Mouse (Mus musculus) olfactory bulb, adult 2 months (tissue): ENCODE measurements around the gene Atp2a2. TPM values are rescaled to one million over a fixed set of nuclear protein-coding genes. Genes with fewer than 3 reads are reported as not detected.
"Not testable (repeated sequence)": the region's sequence is repeated elsewhere in the genome, so short reads cannot be mapped to it uniquely, and the experiment has no call there.

Source experiments
- H3K27ac ChIP-seq: fragments of 200-500 bp; 2 replicates; pipeline ENCODE4 v1.5.1; 2012; ENCODE audit warnings: low read depth, low read length; ENCODE audit not compliant: insufficient read depth
- H3K4me1 ChIP-seq: fragments of 200-500 bp; 2 replicates; pipeline ENCODE4 v1.6.1; 2012; ENCODE audit warnings: low read length; ENCODE audit not compliant: control insufficient read depth, insufficient read depth
- H3K4me3 ChIP-seq: fragments of 200-500 bp; 2 replicates; pipeline ENCODE4 v1.5.1; 2012; ENCODE audit warnings: mild to moderate bottlenecking, low read depth, low read length, moderate library complexity; ENCODE audit not compliant: insufficient read depth
- CTCF ChIP-seq: fragments of 200-500 bp; IDR thresholded peaks from 2 replicates; pipeline ENCODE4 v1.5.1; 2012; ENCODE audit warnings: low read depth, mild to moderate bottlenecking, low read length, moderate library complexity; ENCODE audit not compliant: insufficient read depth
- POLR2A ChIP-seq: fragments of 200-500 bp; IDR thresholded peaks from 2 replicates; pipeline ENCODE4 v1.6.1; 2012; ENCODE audit warnings: mild to moderate bottlenecking, low read depth, low read length, moderate library complexity; ENCODE audit not compliant: insufficient read depth
- WGBS: fragments of 180-500 bp; shearing (Covaris S2); methylation state at CpG from one replicate; pipeline ENCODE4 v1.1.7; 2018; 5-methylcytosine and 5-hydroxymethylcytosine counted together
- polyA plus RNA-seq: library from polyadenylated mRNA; stranded (reverse); fragments of >200 nt; gene quantifications from 2 replicates; pipeline ENCODE4 v1.2.4, GENCODE M21; 2012; ENCODE audit warnings: low replicate concordance; ENCODE audit not compliant: missing spikeins, insufficient read depth, insufficient read length

Gene Atp2a2
- polyA plus RNA-seq, 1 experiment = 352 TPM

DNA sequence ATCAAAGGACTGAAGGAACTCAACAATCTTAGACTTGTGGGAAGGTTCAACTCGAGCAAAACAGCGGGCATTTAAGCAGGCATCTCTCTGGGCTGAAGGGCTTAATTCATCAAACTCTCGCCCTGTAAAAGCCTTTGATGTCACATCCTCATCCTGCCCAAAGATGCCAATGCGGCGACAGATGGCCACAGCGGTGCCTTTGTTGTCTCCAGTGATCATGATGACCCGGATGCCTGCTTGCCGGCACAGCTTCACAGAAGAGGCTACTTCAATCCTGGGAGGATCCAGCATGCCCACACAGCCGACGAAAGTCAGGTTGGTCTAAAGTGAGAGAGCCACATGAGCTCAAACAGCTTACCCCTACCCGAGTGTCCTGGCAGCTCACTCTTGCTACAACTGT is 41.4 kb downstream of the Atp2a2 start:
- Histone ChIP-seq H3K4me1 (no peaks in the 10 kb centered on the region), H3K4me3 (no peak overlapping the region), H3K27ac (no peak overlapping the region)
- TF ChIP-seq POLR2A = no peak
- TF ChIP-seq CTCF = no peak
- WGBS = 76% methylated on average over 11 of the region's 11 CpGs

DNA sequence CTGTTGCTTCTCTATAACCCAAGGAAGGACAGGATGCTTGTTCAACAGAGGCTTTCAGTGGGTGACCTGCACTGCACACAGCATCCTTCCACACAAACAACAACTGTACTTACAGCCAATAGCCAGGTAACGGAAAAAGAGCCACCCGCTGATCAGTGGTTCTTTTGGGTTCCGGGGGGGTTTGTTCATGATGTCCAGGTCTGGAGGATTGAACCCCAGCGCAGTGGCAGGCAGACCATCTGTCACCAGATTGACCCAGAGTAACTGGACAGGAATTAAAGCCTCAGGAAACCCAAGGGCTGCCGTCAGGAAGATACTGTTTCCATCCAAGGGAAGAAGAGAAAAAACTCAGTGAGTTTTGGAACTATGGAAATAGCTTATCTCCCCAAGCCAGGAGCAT is 42.7 kb downstream of the Atp2a2 start:
- Histone ChIP-seq H3K4me1 (no peaks in the 10 kb centered on the region; the same call in 1 of the 2 replicates), H3K27ac (no peak overlapping the region), H3K4me3 (no peak overlapping the region)
- 93% methylated on average over 5 of the region's 5 CpGs for WGBS
- TF ChIP-seq POLR2A (no peak), CTCF (no peak)

DNA sequence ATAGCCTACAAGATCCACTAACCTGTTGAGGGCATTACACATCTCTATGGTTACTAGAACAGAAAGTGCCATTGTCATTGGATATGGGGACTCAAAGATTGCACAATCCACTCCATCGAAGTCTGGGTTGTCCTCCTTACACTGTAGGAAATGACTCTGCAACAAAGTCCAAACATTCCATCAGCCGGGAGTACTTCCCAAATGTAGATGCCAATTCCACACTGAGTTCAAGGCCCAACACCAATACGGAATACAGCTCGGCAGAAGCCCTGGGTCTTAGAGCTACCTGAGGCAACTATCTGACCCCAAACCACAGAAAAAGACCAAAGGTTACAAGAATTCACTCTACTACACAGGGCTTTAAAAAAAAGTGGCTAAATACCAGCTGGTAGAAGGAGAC is 44.0 kb downstream of the Atp2a2 start:
- Histone ChIP-seq H3K4me1 (no peaks in the 10 kb centered on the region; the same call in 1 of the 2 replicates), H3K4me3 (no peak overlapping the region), H3K27ac (no peak overlapping the region)
- 82% methylated on average over 4 of the region's 4 CpGs for WGBS
- no peak for TF ChIP-seq POLR2A
- no peak for TF ChIP-seq CTCF

DNA sequence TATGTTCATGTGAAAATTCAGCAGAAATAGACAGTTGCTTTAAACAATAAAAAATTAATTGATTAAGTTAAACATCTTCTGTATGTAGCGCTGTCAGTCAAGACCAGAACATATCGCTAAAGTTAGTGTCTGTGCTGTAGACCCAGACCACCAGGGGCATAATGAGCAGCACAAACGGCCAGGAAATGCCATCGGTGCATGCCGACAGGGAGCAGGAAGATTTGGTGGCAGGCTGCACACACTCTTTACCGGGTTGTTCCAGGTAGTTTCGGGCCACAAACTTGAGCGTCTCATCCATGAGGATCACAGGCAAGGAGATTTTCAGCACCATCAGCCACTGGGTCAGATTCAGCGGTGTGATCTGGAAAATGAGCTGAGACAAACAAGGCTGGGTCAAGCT is 45.0 kb downstream of the Atp2a2 start:
- not testable (repeated sequence) for H3K4me3 ChIP-seq, H3K27ac ChIP-seq, H3K4me1 ChIP-seq
- 75% methylated on average over 9 of the region's 9 CpGs for WGBS

DNA sequence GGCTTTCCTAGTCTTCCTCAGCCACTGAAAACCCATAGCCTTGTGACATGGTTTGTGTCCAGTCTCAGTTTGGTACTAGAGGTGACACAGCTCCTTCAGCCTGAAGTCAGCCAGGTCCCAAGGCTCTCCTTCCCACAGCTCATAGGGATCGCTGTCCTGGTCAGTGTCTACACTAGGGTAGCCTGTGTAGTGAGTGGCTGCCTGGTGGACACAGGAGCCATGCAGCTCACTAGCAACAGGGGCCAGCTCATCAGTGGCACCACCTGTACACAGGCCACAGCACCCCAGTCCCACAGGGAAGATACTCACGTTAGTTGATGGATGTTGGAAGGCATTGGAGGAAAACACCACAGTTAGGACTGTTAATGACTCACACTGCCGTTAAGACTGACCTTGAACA is 46.4 kb downstream of the Atp2a2 start:
- WGBS = 79% methylated on average over 3 of the region's 3 CpGs
- TF ChIP-seq POLR2A = no peak
- TF ChIP-seq CTCF = no peak
- Histone ChIP-seq H3K4me3 (no peak overlapping the region), H3K27ac (no peak overlapping the region), H3K4me1 (peaks cover 6% of the 10 kb centered on the region; the same call in 1 of the 2 replicates)

DNA sequence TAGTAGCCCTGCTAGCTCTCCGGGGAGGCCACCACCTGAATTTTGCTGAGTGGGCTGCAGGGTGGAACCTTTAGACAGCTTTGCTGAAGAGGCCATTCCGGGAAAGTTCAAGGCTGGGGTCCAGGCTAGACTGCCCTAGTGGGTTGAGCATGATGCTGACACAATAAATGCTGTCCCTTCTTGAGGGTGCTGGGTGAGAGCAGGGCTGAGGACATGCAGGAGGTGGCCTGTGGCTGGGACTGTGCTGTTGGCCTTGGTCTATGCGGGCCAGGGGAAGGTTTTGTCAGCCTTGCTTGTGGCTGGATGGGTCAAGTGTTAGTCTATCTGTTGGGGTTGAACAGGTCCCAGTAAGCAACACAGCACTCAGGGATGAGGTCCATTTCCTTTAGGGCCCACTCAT is 47.1 kb downstream of the Atp2a2 start:
- 86% methylated on average over 3 of the region's 3 CpGs for WGBS
- TF ChIP-seq POLR2A = no peak
- no peak for TF ChIP-seq CTCF
- Histone ChIP-seq H3K4me1 (peaks cover 8% of the 10 kb centered on the region; the same call in 1 of the 2 replicates), H3K27ac (no peak overlapping the region), H3K4me3 (no peak overlapping the region)

DNA sequence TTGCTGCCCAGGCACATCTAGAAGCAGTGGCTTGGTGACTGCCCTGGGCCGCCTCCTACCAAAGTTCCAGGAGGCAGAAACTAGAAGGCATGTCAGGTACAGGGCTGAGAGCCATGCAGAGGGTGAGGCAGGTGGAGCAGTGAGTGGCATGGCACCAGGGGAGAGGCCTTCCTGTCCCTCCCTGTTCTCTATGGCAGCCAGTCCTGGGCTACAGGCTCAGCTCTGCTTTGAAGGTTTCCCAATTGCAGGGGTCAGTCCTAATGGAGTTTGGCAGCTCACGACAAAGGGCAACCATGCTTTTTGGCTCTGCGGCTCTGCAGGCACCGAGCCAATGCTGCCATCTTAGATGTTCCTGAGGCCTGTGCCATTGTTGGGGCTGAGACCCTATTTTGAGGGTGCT is 47.6 kb downstream of the Atp2a2 start:
- Histone ChIP-seq H3K4me1 (peaks cover 10% of the 10 kb centered on the region; the same call in 1 of the 2 replicates), H3K4me3 (no peak overlapping the region), H3K27ac (no peak overlapping the region)
- TF ChIP-seq CTCF = no peak
- WGBS = 63% methylated on average over 4 of the region's 4 CpGs

DNA sequence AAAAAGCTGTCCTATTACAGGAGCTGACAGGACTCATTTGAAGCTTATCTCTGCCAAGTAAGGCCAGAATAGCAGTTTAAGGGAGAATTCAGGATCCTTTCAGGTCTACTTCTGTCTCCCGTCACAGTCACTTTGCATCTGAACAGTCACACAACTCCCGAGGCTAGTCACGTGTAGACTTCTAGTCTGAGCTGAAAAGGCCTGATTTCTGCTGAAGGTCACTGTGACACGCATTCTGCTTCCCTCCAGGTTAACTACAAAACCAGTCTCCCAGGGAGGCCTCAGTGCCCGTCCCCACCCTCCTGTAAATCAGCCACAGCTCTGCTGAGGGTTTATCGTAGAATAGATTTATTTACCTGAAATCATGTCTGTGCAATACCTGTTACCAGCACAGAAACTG is 48.8 kb downstream of the Atp2a2 start:
- Histone ChIP-seq H3K4me3 (no peak overlapping the region), H3K4me1 (peaks cover 10% of the 10 kb centered on the region; the same call in 1 of the 2 replicates), H3K27ac (no peak overlapping the region)
- no peak for TF ChIP-seq POLR2A
- 71% methylated on average over 6 of the region's 6 CpGs for WGBS

DNA sequence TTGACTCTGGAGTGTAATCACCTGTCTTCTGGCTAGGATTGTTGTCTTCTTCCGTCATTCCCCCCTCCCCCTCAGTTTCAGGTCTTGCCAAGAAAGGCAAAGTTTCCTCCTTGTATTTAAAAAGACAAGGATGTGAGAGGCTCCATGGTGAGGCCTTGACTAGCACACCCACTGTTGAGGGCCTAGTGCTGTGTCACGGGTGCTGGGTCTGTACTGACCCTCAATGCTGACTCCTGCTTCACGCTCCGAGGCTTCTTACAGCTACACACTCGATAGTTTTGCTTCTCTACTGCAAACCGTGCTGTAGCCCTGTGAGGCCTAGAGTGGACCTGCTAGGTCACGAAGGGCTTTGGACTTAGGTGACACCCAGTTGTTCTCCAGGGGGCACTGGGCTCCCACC is 49.8 kb downstream of the Atp2a2 start:
- 76% methylated on average over 7 of the region's 7 CpGs for WGBS
- H3K4me3 ChIP-seq = no peak overlapping the region
- H3K27ac ChIP-seq = no peak overlapping the region
- TF ChIP-seq POLR2A (no peak), CTCF (no peak)
- H3K4me1 ChIP-seq = peaks cover 10% of the 10 kb centered on the region; the same call in 1 of the 2 replicates

DNA sequence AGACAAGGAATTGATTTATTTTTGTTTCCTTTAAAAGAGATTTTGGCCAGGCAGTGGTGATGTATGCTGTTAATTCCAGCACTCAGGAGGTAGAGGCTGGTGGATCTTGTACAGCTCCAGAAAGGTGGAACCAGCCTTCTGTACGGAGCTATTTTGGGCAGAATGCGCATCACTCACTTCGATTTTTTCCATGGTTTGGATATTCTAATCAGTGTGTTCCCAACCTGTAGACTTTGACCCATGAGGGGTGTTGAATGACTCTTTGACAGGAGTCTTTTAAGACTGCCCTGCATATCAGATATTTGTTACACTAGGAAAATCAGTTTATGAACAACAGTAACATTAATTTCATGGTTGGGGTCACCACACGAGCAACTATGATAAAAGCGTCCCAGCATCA is 50.7 kb downstream of the Atp2a2 start:
- 85% methylated on average over 5 of the region's 5 CpGs for WGBS

More for the DNA sequence above, 50.7 kb downstream of the Atp2a2 start:
- Histone ChIP-seq H3K4me3 (no peak overlapping the region), H3K27ac (no peak overlapping the region), H3K4me1 (peaks cover 10% of the 10 kb centered on the region; the same call in 1 of the 2 replicates)
- no peak for TF ChIP-seq POLR2A
- TF ChIP-seq CTCF = no peak
